Mouse (Mus musculus) CD8-positive naive resting alpha-beta T cell, adult 57 days (primary cell): ENCODE measurements around the gene 2310030G06Rik. TPM values are rescaled to one million over a fixed set of nuclear protein-coding genes. Genes with fewer than 3 reads are reported as not detected.

Source experiments
- total RNA-seq: library from RNA; stranded (reverse); gene quantifications from one replicate; pipeline ENCODE4 v1.2.4, GENCODE M21; 2023

The 2310030G06Rik gene
- total RNA-seq: not detected

DNA sequence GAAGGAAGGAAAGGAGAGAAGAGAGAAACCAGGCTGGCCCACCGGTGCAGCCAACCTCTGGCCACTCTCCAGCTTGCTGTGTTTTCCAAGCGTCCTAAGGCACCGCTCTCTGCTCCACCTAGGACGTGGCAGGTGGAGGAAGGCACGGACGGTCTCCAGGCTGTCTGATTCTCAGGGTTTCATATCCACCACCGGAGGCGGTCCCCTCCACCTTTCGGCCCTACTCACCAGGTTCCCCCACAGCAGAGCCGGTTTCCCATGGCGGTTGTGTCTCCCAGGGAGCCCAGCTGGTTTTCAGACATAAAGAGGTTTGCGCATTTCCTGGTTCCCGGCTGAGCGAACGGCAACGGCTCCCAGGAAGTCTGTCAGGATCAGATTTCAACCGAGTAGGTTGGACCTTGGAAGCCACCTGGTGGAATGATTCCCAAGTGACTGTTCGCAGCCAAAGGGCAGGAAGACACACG, at the start of gene 2310030G06Rik:
2310030G06Rik (minus strand) TSS at position 323 of the 464 bp plus-strand sequence.

GRCm38 (mm10) chr9:50774991-50775612, 28.8 kb upstream of the 2310030G06Rik start, which contains the start of the genes Alg9 and 1110032A03Rik:
Alg9 (plus strand) TSS chr9:50775019.
1110032A03Rik (minus strand) TSS chr9:50775520.

GRCm38 (mm10) chr9:50768107-50769002, 22.0 kb upstream of the 2310030G06Rik start, which contains the start of gene Fdxacb1:
Fdxacb1 (plus strand) TSS chr9:50768236.

DNA sequence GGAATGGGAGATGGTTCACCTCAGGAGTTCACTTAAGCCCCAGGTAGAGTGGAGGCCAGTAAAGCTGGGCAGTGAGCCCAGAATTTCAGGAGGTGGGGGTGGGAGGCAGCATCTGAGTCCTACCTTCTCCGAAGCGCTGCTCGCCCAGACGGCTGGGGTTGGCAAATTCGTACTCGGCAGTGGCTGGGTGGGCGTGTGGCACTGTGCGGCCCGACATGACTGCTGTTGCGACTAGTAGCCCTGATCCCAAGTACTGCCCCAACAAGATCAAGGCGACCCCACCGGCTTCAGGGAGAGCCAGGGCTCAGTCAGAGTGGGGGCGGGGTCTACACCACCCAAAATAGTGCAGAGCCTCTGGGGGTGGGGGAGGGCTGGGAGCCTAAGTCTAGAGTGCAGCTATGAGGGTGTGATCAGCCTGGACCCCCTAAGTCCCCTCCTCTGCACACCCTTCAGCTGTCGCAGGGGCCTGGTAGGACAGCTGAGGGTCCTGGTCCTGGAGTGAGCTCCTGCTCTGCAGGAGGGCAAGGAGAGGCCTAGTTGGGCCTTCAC, 5.8 kb upstream of the 2310030G06Rik start, which contains the start of gene Hspb2:
Hspb2 (minus strand) TSS at position 301 of the 549 bp plus-strand sequence.

DNA sequence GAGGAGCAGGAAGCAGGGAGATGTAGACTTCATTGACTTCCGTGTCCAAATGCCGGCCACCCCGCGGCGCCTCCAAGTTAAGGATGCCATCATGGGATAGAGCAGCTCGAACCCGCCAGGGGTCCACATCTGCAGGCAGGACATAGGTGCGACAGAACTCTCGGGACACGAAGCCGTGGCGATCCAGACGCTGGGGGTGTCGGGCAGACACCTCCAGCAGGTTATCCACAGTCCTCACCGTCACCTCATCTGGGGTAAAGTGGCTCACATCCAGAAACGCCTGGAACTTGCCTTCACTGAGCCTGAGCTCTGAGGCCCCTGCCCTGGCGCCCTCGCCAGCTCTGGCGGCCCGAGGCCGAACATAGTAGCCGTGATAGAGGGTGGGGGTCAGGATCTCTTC, 5.0 kb upstream of the 2310030G06Rik start, which contains the start of gene Cryab:
Cryab (plus strand) TSS at position 3 of the 400 bp plus-strand sequence.

GRCm38 (mm10) chr9:50738914-50739870, 7.1 kb downstream of the 2310030G06Rik start, which contains the start of gene Dixdc1:
Dixdc1 (minus strand) TSS chr9:50739517.

Other genes starting within 250 kb of the 2310030G06Rik start
- gene Pts, start 217.8 kb downstream of the 2310030G06Rik start, total RNA-seq: 38.3 TPM
- 2.6 TPM for gene Il18, start 191.7 kb downstream of the 2310030G06Rik start, total RNA-seq
- not detected for gene Bco2, start 191.4 kb downstream of the 2310030G06Rik start, total RNA-seq
- not detected for gene Tex12, start 185.2 kb downstream of the 2310030G06Rik start, total RNA-seq
- 50.3 TPM for gene Sdhd, start 142.7 kb downstream of the 2310030G06Rik start, total RNA-seq
- 41.3 TPM for gene Timm8b, start 142.6 kb downstream of the 2310030G06Rik start, total RNA-seq
- 1.2 TPM for gene Pih1d2, start 129.2 kb downstream of the 2310030G06Rik start, total RNA-seq
- 36.9 TPM for gene Nkapd1, start 129.1 kb downstream of the 2310030G06Rik start, total RNA-seq
- 28.1 TPM for gene Dlat, start 86.8 kb downstream of the 2310030G06Rik start, total RNA-seq
- gene Dixdc1, start 7.0 kb downstream of the 2310030G06Rik start, total RNA-seq: 0.40 TPM
- not detected for gene Cryab, start 4.8 kb upstream of the 2310030G06Rik start, total RNA-seq
- gene Hspb2, start 5.8 kb upstream of the 2310030G06Rik start, total RNA-seq: not detected
- 12.8 TPM for gene Fdxacb1, start 21.7 kb upstream of the 2310030G06Rik start, total RNA-seq
- 21.4 TPM for gene Alg9, start 28.5 kb upstream of the 2310030G06Rik start, total RNA-seq
- gene 1110032A03Rik, start 29.0 kb upstream of the 2310030G06Rik start, total RNA-seq: 15.6 TPM
- 51.3 TPM for gene Ppp2r1b, start 98.8 kb upstream of the 2310030G06Rik start, total RNA-seq